Mouse (Mus musculus) megakaryocyte, adult 5-6 weeks (primary cell): Measurements from ENCODE around the gene Ptch2. TPM values are rescaled to one million over a fixed set of nuclear protein-coding genes. Genes with fewer than 3 reads are reported as not detected.

ENCODE experiments used
- ATAC-seq: 2 replicates; pipeline ENCODE4 v1.8.0; 2016; ENCODE audit warnings: mild to moderate bottlenecking, inconsistent platforms; ENCODE audit not compliant: poor library complexity, severe bottlenecking
- total RNA-seq, 2 experiments: library from RNA; stranded (forward) in 1 of 2; stranded (reverse) in 1 of 2; fragments of 153-499, 151-499 nt in 1 of 2; fragments of 221-1000, 200-1000 nt in 1 of 2; gene quantifications; 2 replicates each; pipeline versions ENCODE4 v1.2.3 to v1.2.4; 2015 to 2017

Gene Ptch2
- 0.13 and 0.34 TPM in 2 replicates for total RNA-seq (2015)
- total RNA-seq (2017) = 0.08 and 0.11 TPM in 2 replicates

DNA sequence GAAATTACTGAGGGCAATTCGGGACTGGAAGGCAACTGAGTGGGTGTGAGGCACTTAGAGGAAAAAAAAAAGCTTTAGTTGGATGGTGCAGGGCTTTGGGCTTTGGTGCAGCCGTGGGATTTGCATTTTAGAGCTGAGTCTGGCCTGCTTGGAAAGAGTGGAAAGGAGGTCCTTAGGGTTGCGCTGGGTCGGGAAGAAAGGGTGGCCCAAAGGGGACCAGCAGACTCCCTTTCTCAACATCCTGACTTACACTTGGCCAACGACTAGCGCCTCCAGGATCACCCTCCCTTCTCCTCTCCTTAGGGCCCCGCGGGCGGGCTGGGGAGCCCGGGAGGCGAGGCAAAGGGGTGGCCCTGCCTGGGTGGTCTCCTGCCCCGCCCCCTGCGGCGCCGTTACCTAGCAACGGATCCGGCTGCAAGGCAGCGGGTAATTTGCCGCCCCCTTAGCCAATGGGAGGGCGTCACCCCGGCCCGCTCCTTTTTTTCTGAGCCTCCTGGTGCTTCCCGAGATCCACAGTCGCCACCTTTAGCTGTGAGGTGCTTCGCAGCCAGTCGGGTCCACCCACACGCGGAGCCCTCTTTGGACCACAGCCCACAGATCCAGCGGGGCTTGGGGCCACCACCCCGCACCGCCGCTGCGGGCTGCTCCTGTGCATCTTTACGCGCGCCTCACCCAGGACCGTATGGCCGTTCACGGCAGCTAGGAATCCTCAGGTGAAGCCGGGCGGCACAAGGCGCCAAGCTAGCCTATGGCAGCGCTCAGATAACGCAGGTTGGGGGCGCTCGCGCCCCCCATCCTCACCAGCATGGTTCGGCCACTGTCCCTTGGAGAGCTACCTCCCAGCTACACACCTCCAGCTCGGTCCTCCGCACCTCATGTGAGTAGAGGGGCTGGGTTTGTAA is at the start of gene Ptch2:
Gene Ptch2 (plus strand): TSS at position 525 of the 902 bp plus-strand sequence.
- ATAC-seq = peak; percentile 45

- ATAC-seq = no peak
Measured at GRCm38 (mm10) chr4:117048836-117049235, 47.0 kb upstream of the Ptch2 start.

DNA sequence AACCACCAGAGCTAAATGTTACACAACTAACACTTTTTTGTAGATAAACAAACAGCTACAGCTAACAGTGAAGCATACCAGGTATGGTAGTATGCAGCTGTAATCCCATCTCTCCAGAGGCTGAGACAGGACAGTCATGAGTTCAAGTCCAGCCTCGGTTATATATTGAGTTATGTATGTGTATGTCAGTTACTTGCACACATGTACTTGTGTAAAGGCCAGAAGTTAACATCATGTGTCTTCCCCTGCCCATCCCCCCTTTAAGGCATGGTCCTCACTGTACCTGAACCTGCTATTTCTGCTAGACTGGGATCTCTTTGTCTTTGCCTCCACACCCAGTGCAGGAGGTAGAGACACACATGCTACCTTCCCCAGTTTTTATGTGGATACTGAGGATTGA is 46.4 kb upstream of the Ptch2 start:
- ATAC-seq = no peak

GRCm38 (mm10) chr4:117052626-117053025 is 43.2 kb upstream of the Ptch2 start:
- ATAC-seq = no peak

DNA sequence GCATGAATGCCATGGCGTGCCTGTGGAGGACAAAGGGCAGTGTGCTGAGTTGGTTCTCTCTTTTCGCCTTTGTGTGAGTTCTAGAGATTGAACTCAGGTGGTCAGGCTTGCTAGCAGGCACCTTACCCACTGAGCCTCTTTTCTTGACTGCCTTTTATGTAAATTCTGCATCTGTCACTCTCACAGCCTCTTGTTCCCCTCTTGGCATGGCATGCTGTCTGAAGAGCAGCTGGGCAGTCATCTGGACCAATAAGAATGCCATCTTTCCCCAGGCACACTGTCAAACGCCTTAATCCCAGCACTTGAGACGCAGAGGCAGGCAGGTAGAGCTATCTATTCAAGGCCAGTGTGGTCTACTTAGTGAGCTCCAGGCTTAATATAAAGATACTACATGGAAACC is 41.9 kb upstream of the Ptch2 start:
- no peak for ATAC-seq

GRCm38 (mm10) chr4:117056102-117056501 is 39.8 kb upstream of the Ptch2 start:
- ATAC-seq = no peak

DNA sequence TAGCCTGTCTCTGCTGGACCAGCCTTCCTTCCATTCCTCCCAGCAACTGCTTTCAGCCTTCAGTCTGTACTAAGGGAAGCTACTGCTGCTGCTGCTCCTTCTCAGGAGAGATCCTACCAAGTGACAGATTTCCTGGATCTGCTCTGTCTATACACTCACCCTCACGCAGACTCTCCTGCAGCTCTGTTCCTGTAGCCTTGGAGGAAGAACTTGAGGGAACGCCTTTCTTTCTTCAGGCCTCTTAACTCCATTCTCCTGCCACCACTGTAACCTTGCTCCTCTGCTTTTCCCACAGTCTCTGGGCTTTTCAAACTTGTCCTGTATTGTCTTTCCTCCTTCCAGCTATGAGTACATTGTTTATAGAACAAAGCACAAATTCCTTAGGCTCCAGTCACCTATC is 39.4 kb upstream of the Ptch2 start:
- no peak for ATAC-seq

DNA sequence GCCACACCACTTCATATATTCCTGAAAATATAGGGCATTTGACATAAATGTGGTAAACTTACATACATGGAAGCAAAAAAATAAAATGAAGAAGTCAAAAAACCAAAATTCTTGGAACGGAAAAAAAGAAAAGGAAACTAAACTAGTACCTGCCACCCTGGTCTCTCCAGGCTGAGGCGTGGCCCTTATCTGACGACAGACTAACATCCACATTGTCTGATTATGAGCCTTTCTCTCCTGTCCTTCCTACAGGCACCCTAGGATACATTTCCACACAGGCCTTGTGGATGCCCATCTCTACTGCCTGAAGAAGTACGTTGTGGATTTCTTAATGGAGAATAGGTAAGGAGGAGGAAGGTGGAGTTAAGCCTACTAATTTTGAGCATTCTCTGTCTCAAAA is 37.4 kb upstream of the Ptch2 start:
- ATAC-seq = no peak

DNA sequence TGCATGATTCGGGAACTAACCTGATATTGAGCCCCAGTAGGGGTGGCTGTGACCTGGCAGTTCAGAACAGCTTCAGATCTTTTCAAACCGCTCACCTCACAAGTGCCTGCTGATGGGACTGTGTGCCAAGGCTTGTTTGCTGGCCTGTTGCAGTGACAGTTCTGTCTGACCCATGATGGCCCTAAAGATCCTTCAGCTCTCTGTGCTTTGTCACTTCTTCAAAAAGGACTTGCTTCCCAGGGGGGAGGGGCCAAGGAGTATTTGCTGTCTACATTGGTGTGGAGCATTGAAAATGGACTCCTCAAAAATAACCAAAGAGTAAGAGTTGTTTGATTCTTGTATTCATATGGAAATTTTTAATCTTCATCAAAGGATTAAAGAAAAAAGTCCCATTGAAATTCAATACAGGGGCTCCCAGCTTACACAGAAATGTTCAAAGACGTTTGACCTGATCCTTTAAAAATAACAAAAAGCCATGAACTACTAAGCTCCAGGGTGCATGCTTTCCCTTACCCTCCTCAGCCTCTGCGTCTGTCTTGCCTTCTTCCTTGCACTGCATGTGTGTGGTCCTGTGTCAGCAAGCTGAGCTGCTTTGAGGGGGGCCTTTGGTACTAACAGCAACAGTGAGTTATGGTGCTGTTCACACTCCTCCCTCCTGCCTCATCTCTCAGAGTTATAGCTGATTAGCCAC is 33.0 kb upstream of the Ptch2 start:
- ATAC-seq = no peak

DNA sequence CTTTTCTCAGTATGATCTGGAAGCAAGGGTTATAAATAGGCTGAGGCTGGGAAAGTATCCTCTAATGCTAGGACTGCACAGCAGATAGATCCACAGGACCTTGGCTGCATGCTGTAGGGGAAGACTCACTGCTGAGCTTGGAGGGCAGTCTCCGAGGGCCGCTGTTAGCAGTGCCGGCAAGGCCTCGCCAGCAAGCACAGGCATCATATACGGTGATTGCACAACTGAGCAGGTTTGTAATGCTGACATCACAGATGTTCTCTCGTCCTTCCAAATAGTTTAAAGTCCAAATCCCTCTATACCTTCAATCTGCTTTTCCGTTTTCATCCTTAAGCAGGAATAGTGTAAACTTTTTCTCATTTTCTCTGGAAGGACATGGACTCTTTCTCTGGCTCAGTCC is 27.8 kb upstream of the Ptch2 start:
- ATAC-seq = no peak

- ATAC-seq = no peak
Measured at GRCm38 (mm10) chr4:117069647-117070046, 26.2 kb upstream of the Ptch2 start.

- ATAC-seq = no peak
Measured at GRCm38 (mm10) chr4:117070624-117071023, 25.3 kb upstream of the Ptch2 start.

DNA sequence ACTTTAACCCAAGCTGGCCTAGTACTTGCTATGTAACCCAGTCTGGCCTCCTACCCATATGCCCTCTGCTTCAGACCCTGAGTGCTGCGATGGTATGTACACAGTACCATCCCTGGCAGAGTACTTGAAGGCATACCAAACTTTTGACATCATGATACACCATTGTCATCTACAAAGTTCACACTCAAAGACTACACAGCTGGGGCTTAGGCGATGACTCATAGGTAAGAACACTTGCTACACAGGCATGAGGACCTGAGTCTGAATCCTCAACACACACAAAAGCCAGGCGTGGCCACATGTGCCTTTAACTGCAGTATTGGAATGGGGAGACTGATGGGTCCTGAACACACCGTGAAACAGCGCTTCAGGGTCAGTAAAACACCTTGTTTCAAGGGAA is 24.7 kb upstream of the Ptch2 start:
- ATAC-seq = no peak

GRCm38 (mm10) chr4:117087948-117088640 is 7.8 kb upstream of the Ptch2 start:
- no peak for ATAC-seq

GRCm38 (mm10) chr4:117090586-117090985 is 5.3 kb upstream of the Ptch2 start:
- ATAC-seq = no peak

GRCm38 (mm10) chr4:117094626-117095361 is 1.1 kb upstream of the Ptch2 start:
- ATAC-seq = no peak

- no peak for ATAC-seq
Measured at GRCm38 (mm10) chr4:117096666-117097065, 791 bp downstream of the Ptch2 start.

GRCm38 (mm10) chr4:117097969-117098763 is 2.3 kb downstream of the Ptch2 start:
- ATAC-seq = no peak

DNA sequence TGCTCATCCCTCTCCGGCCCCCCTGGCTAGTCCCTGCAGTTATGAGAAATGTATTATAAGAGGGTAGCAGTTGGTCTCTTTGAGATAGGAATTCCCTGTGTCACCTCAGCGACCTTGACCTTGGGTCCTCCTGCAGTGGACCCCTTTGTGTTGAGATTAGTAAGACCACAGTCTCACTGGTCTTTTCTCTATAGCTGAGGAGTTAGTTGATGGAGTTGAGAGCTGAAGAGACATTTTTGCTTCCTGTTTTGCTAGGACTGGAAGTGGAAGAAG is 2.8 kb downstream of the Ptch2 start:
- ATAC-seq = no peak

DNA sequence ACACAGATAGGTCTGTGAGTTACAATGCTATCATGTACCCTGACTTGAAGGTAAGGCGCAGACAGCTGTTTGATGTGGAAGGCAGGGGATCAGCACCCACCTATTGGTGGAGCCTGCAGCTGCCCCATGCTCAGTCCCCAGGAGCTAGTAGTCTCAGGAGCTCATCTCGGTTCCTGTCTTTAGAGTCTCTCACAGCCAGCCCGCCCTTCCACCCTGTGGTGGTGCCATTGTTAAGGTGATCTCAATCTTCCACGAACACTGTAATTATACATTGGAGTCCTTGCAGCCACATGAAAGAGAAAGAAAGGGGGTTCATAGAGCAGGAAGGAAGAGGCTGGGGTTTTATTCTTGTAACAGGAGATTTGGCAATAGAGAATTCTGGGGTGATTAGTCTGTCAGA is 4.2 kb downstream of the Ptch2 start:
- no peak for ATAC-seq
